Mouse (Mus musculus) stomach, postnatal 0 days (tissue): Measurements from ENCODE around the gene 4930402F06Rik.

Experiments
- CTCF ChIP-seq: IDR thresholded peaks from 2 replicates; pipeline ENCODE4 v1.5.1; 2016; ENCODE audit warnings: antibody characterized with exemption, low read depth, mild to moderate bottlenecking, moderate library complexity
- EP300 ChIP-seq: optimal IDR thresholded peaks from 2 replicates; pipeline ENCODE3; 2016; ENCODE audit warnings: antibody characterized with exemption

DNA sequence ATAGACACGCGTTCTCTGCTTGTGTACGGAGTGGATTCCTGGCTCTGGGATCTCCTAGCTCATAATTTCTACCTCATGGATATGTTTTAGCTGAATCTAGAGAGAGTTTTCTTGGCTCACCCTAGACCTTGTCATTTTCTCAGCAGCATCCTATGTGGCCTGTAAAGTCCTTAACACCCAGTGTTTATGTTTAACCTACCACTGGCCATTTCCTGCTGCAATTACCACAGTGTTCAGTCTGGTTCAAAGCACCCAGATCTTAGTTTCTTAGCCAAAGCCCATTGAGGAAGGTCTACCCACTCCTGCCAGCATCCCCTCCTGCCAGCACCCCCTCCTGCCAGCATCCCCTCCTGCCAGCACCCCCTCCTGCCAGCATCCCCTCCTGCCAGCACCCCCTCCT is 15.8 kb upstream of the 4930402F06Rik start:
- TF ChIP-seq EP300 (no peak), CTCF (no peak)
